Mouse (Mus musculus): ENCODE data around the gene Ap3m1.

GRCm38 (mm10) chr14:21096279-21096678 lies 44.0 kb upstream of the Ap3m1 start:
- TF ChIP-seq CTCF (conservative IDR thresholded peaks at IDR 0.05; ENCODE audit: low read length) (no peak), POU5F1 (IDR thresholded peaks at IDR 0.05; ENCODE audit: borderline replicate concordance, low read length) (no peak), NANOG (IDR thresholded peaks at IDR 0.05; ENCODE audit: borderline replicate concordance, low read length) (no peak)

Measured in E14TG2a.4 (cell line).